ENCODE assay signal across 25 mouse cellular contexts in genomic region chr11:86115955-86116354, GRCm38 (mm10).
"Had no signal": no experiment of that assay in that cellular context is flagged by ENCODE, and none has a peak within 500 bp of the region (broad histone marks: within the 10 kb centered on the region; RNA-seq: fewer than 3 reads in every experiment).

No protein-coding gene starts in this region.

- H3K4me1 ChIP-seq: heart, embryonic 13.5 days; heart, embryonic 15.5 days; hindbrain, embryonic 13.5 days; hindbrain, embryonic 15.5 days; kidney, embryonic 15.5 days; limb, embryonic 15.5 days had no signal

- H3K9ac ChIP-seq: heart, embryonic 13.5 days; heart, embryonic 15.5 days; hindbrain, embryonic 13.5 days; hindbrain, embryonic 15.5 days; kidney, embryonic 15.5 days; limb, embryonic 13.5 days; limb, embryonic 15.5 days had no signal

- H3K36me3 ChIP-seq: heart, embryonic 13.5 days; heart, embryonic 15.5 days; hindbrain, embryonic 13.5 days; hindbrain, embryonic 15.5 days; kidney, embryonic 15.5 days; limb, embryonic 13.5 days; limb, embryonic 15.5 days had no signal

- H3K9me3 ChIP-seq: heart, embryonic 13.5 days; heart, embryonic 15.5 days; hindbrain, embryonic 13.5 days; hindbrain, embryonic 15.5 days; kidney, embryonic 15.5 days; limb, embryonic 13.5 days; limb, embryonic 15.5 days had no signal

- ATAC-seq: hindbrain, postnatal 0 days; intestine, embryonic 16.5 days had no signal

- H3K4me3 ChIP-seq: heart, adult 2 months; heart, embryonic 13.5 days; heart, embryonic 15.5 days; hindbrain, embryonic 13.5 days; hindbrain, embryonic 15.5 days; kidney, embryonic 15.5 days; limb, embryonic 13.5 days; limb, embryonic 15.5 days had no signal

- H3K4me2 ChIP-seq: heart, embryonic 11.5 days; heart, embryonic 13.5 days; heart, embryonic 15.5 days; hindbrain, embryonic 13.5 days; hindbrain, embryonic 15.5 days; kidney, embryonic 15.5 days; limb, embryonic 13.5 days; limb, embryonic 15.5 days had no signal

- H3K27me3 ChIP-seq: heart, embryonic 13.5 days; heart, embryonic 15.5 days; hindbrain, embryonic 13.5 days; hindbrain, embryonic 15.5 days; kidney, embryonic 15.5 days; limb, embryonic 13.5 days; limb, embryonic 15.5 days had no signal

- DNase-seq: gastrocnemius, postnatal 14 days; gastrocnemius, postnatal 36 days; heart, adult 11 months; heart, adult 2 months; heart, postnatal 14 days; heart, postnatal 36 days; kidney, adult 11 months; kidney, adult 2 months; kidney, adult 9 months; kidney, postnatal 14 days; kidney, postnatal 36 days; layer of hippocampus, adult 9-11 months; layer of hippocampus, postnatal 36 days; left cerebral cortex, postnatal 4 days had no signal

- H3K27ac ChIP-seq: heart, adult 2 months; heart, embryonic 13.5 days; heart, embryonic 15.5 days; hindbrain, embryonic 13.5 days; hindbrain, embryonic 15.5 days; hindbrain, postnatal 0 days; kidney, embryonic 15.5 days; kidney, postnatal 0 days; limb, embryonic 13.5 days; limb, embryonic 15.5 days had no signal
